Mouse (Mus musculus) CH12.LX (cell line): Measurements from ENCODE around the gene Ap2b1. TPM values are rescaled to one million over a fixed set of nuclear protein-coding genes. Genes with fewer than 3 reads are reported as not detected.
A peak's percentile ranks its signal among the peaks of the same experiment; 100 is the strongest.

Source experiments
- DNase-seq: peaks from one replicate; pipeline ENCODE4 v3.0.0-alpha.2; 2013; ENCODE audit errors: extremely low read depth
- H3K27ac ChIP-seq: 2 replicates; pipeline ENCODE4 v1.5.1; 2012; ENCODE audit warnings: low read depth, mild to moderate bottlenecking, control low read depth, moderate library complexity; ENCODE audit not compliant: insufficient read depth
- H3K27me3 ChIP-seq: replicated peaks from 2 replicates; pipeline ENCODE3; 2012; ENCODE audit warnings: inconsistent platforms
- H3K36me3 ChIP-seq, 2 experiments: replicated peaks in 1 of 2; 2 replicates each; pipeline versions ENCODE3 to v1.6.1; 2012; ENCODE audit warnings: inconsistent platforms in 1 of 2, low read length in 1 of 2, mild to moderate bottlenecking in 1 of 2, mixed read lengths in 1 of 2, moderate library complexity in 1 of 2; ENCODE audit not compliant: control insufficient read depth in 1 of 2, insufficient read depth in 1 of 2
- H3K4me1 ChIP-seq, 2 experiments: 2 replicates each; pipeline ENCODE4 v1.6.1; 2012; ENCODE audit warnings: inconsistent platforms in 1 of 2, moderate library complexity in 1 of 2; ENCODE audit not compliant: insufficient read depth in 2 of 2, control insufficient read depth in 1 of 2
- H3K4me2 ChIP-seq: 2 replicates; pipeline ENCODE4 v1.6.1; 2012; ENCODE audit warnings: low read depth, mild to moderate bottlenecking, control low read depth; ENCODE audit not compliant: poor library complexity, insufficient read depth, severe bottlenecking
- H3K4me3 ChIP-seq, 3 experiments: fragments of 150-350 bp in 1 of 3; sonication (generic) in 1 of 3; replicated peaks in 1 of 3; 2 replicates each; pipeline versions ENCODE3 to v1.5.1; 2011 to 2012; ENCODE audit warnings: low read depth in 2 of 3, low read length in 2 of 3, mild to moderate bottlenecking in 2 of 3, moderate library complexity in 2 of 3, control low read depth in 1 of 3, improper control_type of control experiment in 1 of 3, inconsistent platforms in 1 of 3, mixed read lengths in 1 of 3; ENCODE audit not compliant: poor library complexity in 1 of 3
- H3K79me2 ChIP-seq: replicated peaks from 2 replicates; pipeline ENCODE4 v1.6.1; 2012; ENCODE audit warnings: mild to moderate bottlenecking, moderate library complexity; ENCODE audit not compliant: control insufficient read depth, poor library complexity, insufficient read depth, severe bottlenecking; ENCODE audit errors: extremely low read depth
- H3K9ac ChIP-seq: 2 replicates; pipeline ENCODE4 v1.6.1; 2012; ENCODE audit warnings: low read depth, mild to moderate bottlenecking, control low read depth, moderate library complexity; ENCODE audit not compliant: insufficient read depth
- H3K9me3 ChIP-seq: replicated peaks from 2 replicates; pipeline ENCODE3; 2012; ENCODE audit warnings: low read length, inconsistent platforms, mixed read lengths
- BHLHE40 ChIP-seq: IDR thresholded peaks from 2 replicates; pipeline ENCODE4 v1.6.1; 2011; ENCODE audit warnings: mild to moderate bottlenecking, low read depth, low read length, improper control_type of control experiment
- CHD1 ChIP-seq: IDR thresholded peaks from 2 replicates; pipeline ENCODE4 v1.6.1; 2012; ENCODE audit warnings: low read depth, low read length, improper control_type of control experiment, inconsistent platforms
- CHD2 ChIP-seq: IDR thresholded peaks from 2 replicates; pipeline ENCODE4 v1.6.1; 2011; ENCODE audit warnings: low read length, improper control_type of control experiment
- CTCF ChIP-seq, 2 experiments: IDR thresholded peaks in 1 of 2; conservative IDR thresholded peaks in 1 of 2; 2 replicates each; pipeline ENCODE4 v1.5.1; 2011 to 2012; ENCODE audit warnings: low read depth in 2 of 2, low read length in 2 of 2, improper control_type of control experiment in 1 of 2, inconsistent platforms in 1 of 2, mild to moderate bottlenecking in 1 of 2, moderate library complexity in 1 of 2
- E2F4 ChIP-seq: IDR thresholded peaks from 2 replicates; pipeline ENCODE4 v1.6.1; 2011; ENCODE audit warnings: low read depth, low read length, improper control_type of control experiment; ENCODE audit not compliant: insufficient replicate concordance
- ELF1 ChIP-seq: IDR thresholded peaks from 2 replicates; pipeline ENCODE4 v1.6.1; 2014; ENCODE audit warnings: low read depth, mild to moderate bottlenecking, inconsistent platforms, low read length, improper control_type of control experiment
- EP300 ChIP-seq: IDR thresholded peaks from 2 replicates; pipeline ENCODE4 v1.6.1; 2011; ENCODE audit warnings: low read length, improper control_type of control experiment
- ETS1 ChIP-seq: conservative IDR thresholded peaks from 2 replicates; pipeline ENCODE4 v1.6.1; 2012; ENCODE audit warnings: low read depth, mild to moderate bottlenecking, inconsistent platforms, low read length, improper control_type of control experiment, moderate library complexity
- GABPA ChIP-seq: IDR thresholded peaks from 2 replicates; pipeline ENCODE4 v1.6.1; 2012; ENCODE audit warnings: low read depth, low read length, improper control_type of control experiment, inconsistent platforms; ENCODE audit not compliant: insufficient replicate concordance
- HCFC1 ChIP-seq: IDR thresholded peaks from 2 replicates; pipeline ENCODE4 v1.6.1; 2012; ENCODE audit warnings: low read depth, mild to moderate bottlenecking, inconsistent platforms, low read length, improper control_type of control experiment
- IRF4 ChIP-seq: IDR thresholded peaks from 2 replicates; pipeline ENCODE4 v1.6.1; 2014; ENCODE audit warnings: low read depth, mild to moderate bottlenecking, inconsistent platforms, low read length, improper control_type of control experiment
- JUN ChIP-seq: IDR thresholded peaks from 2 replicates; pipeline ENCODE4 v1.6.1; 2011; ENCODE audit warnings: low read depth, mild to moderate bottlenecking, low read length, improper control_type of control experiment, moderate library complexity; ENCODE audit not compliant: insufficient read depth
- JUND ChIP-seq: conservative IDR thresholded peaks from 2 replicates; pipeline ENCODE4 v1.6.1; 2011; ENCODE audit warnings: low read depth, low read length, improper control_type of control experiment
- KAT2A ChIP-seq: IDR thresholded peaks from 2 replicates; pipeline ENCODE4 v1.6.1; 2012; ENCODE audit warnings: low read length, improper control_type of control experiment, inconsistent platforms; ENCODE audit not compliant: insufficient replicate concordance
- MAFK ChIP-seq: IDR thresholded peaks from 2 replicates; pipeline ENCODE4 v1.6.1; 2011; ENCODE audit warnings: low read length, improper control_type of control experiment; ENCODE audit not compliant: insufficient replicate concordance
- MAX ChIP-seq: IDR thresholded peaks from 2 replicates; pipeline ENCODE4 v1.6.1; 2011; ENCODE audit warnings: low read length, improper control_type of control experiment
- MAZ ChIP-seq: IDR thresholded peaks from 2 replicates; pipeline ENCODE4 v1.6.1; 2012; ENCODE audit warnings: low read depth, mild to moderate bottlenecking, inconsistent platforms, low read length, improper control_type of control experiment, moderate library complexity
- MEF2A ChIP-seq: IDR thresholded peaks from 2 replicates; pipeline ENCODE4 v1.6.1; 2014; ENCODE audit warnings: low read depth, mild to moderate bottlenecking, inconsistent platforms, low read length, improper control_type of control experiment, borderline replicate concordance
- MXI1 ChIP-seq: IDR thresholded peaks from 2 replicates; pipeline ENCODE4 v1.6.1; 2011; ENCODE audit warnings: mild to moderate bottlenecking, low read depth, low read length, improper control_type of control experiment
- MYC ChIP-seq: IDR thresholded peaks from 2 replicates; pipeline ENCODE4 v1.6.1; 2011; ENCODE audit warnings: low read depth, mild to moderate bottlenecking, improper control_type of control experiment, low read length
- NELFE ChIP-seq: IDR thresholded peaks from 2 replicates; pipeline ENCODE4 v1.6.1; 2011; ENCODE audit warnings: low read depth, low read length, improper control_type of control experiment
- NRF1 ChIP-seq: IDR thresholded peaks from 2 replicates; pipeline ENCODE4 v1.6.1; 2014; ENCODE audit warnings: low read depth, mild to moderate bottlenecking, inconsistent platforms, low read length, improper control_type of control experiment, moderate library complexity
- PAX5 ChIP-seq: IDR thresholded peaks from 2 replicates; pipeline ENCODE4 v1.6.1; 2012; ENCODE audit warnings: low read length, inconsistent platforms, mixed read lengths
- POLR2A ChIP-seq: IDR thresholded peaks from 2 replicates; pipeline ENCODE4 v1.6.1; 2011; ENCODE audit warnings: low read depth, mild to moderate bottlenecking, improper control_type of control experiment, low read length
- POLR2AphosphoS2 ChIP-seq: IDR thresholded peaks from 2 replicates; pipeline ENCODE4 v1.6.1; 2011; ENCODE audit warnings: low read depth, low read length, improper control_type of control experiment
- RAD21 ChIP-seq: IDR thresholded peaks from 2 replicates; pipeline ENCODE4 v1.6.1; 2011; ENCODE audit warnings: low read depth, mild to moderate bottlenecking, low read length, improper control_type of control experiment, moderate library complexity
- RCOR1 ChIP-seq: conservative IDR thresholded peaks from 2 replicates; pipeline ENCODE4 v1.6.1; 2012; ENCODE audit warnings: low read depth, mild to moderate bottlenecking, inconsistent platforms, low read length, improper control_type of control experiment
- SIN3A ChIP-seq: IDR thresholded peaks from 2 replicates; pipeline ENCODE4 v1.6.1; 2012; ENCODE audit warnings: low read length, improper control_type of control experiment, inconsistent platforms
- SMC3 ChIP-seq: IDR thresholded peaks from 2 replicates; pipeline ENCODE4 v1.6.1; 2011; ENCODE audit warnings: low read depth, low read length, improper control_type of control experiment
- TBP ChIP-seq: conservative IDR thresholded peaks from 2 replicates; pipeline ENCODE4 v1.6.1; 2011; ENCODE audit warnings: low read depth, low read length, improper control_type of control experiment
- TCF12 ChIP-seq: IDR thresholded peaks from 2 replicates; pipeline ENCODE4 v1.6.1; 2014; ENCODE audit warnings: low read depth, mild to moderate bottlenecking, inconsistent platforms, low read length, improper control_type of control experiment
- UBTF ChIP-seq: IDR thresholded peaks from 2 replicates; pipeline ENCODE4 v1.6.1; 2012; ENCODE audit warnings: low read depth, mild to moderate bottlenecking, inconsistent platforms, low read length, improper control_type of control experiment, moderate library complexity
- USF1 ChIP-seq: IDR thresholded peaks from 2 replicates; pipeline ENCODE4 v1.6.1; 2014; ENCODE audit warnings: low read depth, mild to moderate bottlenecking, inconsistent platforms, low read length, improper control_type of control experiment
- USF2 ChIP-seq: conservative IDR thresholded peaks from 2 replicates; pipeline ENCODE4 v1.6.1; 2011; ENCODE audit warnings: low read depth, low read length, improper control_type of control experiment
- ZC3H11A ChIP-seq: IDR thresholded peaks from 2 replicates; pipeline ENCODE4 v1.6.1; 2012; ENCODE audit warnings: low read depth, mild to moderate bottlenecking, inconsistent platforms, low read length, improper control_type of control experiment
- ZKSCAN1 ChIP-seq: IDR thresholded peaks from 2 replicates; pipeline ENCODE4 v1.6.1; 2012; ENCODE audit warnings: low read depth, inconsistent platforms, low read length, improper control_type of control experiment, borderline replicate concordance
- ZMIZ1 ChIP-seq: IDR thresholded peaks from 2 replicates; pipeline ENCODE4 v1.6.1; 2012; ENCODE audit warnings: low read depth, mild to moderate bottlenecking, inconsistent platforms, low read length, improper control_type of control experiment
- ZNF384 ChIP-seq: IDR thresholded peaks from 2 replicates; pipeline ENCODE4 v1.6.1; 2012; ENCODE audit warnings: low read depth, low read length, improper control_type of control experiment, inconsistent platforms
- dilution Hi-C: fragments of 300-500 bp; cut with MboI; formaldehyde crosslinking; loops from 2 replicates; pipeline ENCODE4 v1.14.3; 2020; ENCODE audit warnings: low sequenced_read_pairs; ENCODE audit not compliant: extremely low pct_unique_long_range_greater_than_20kb, extremely low pct_ligation_motif_present
- in situ Hi-C: fragments of 300-500 bp; cut with MboI; formaldehyde crosslinking; loops from 3 replicates; pipeline ENCODE4 v1.14.3; 2019; ENCODE audit warnings: low sequenced_read_pairs, low pct_ligation_motif_present, low pct_unique_long_range_greater_than_20kb, mixed read lengths
- polyA plus RNA-seq: library from polyadenylated mRNA; unstranded; fragments of >175 nt; gene quantifications from 2 replicates; pipeline ENCODE4 v1.2.1, GENCODE M21; 2012; ENCODE audit warnings: low read depth; ENCODE audit not compliant: insufficient read length
- total RNA-seq, 2 experiments: library from RNA; depleted of rRNA; stranded (reverse); fragments of 300-350 nt in 1 of 2; fragments of >200 nt in 1 of 2; gene quantifications; 2 replicates each; pipeline ENCODE4 v1.2.3; 2012 to 2014

The Ap2b1 gene
- total and polyA plus RNA-seq, 3 experiments: 58.3 to 78.8 (median 59.1) TPM

- no peaks in the 10 kb centered on the region for H3K9me3 ChIP-seq
- H3K79me2 ChIP-seq: no peaks in the 10 kb centered on the region
- no peaks in the 10 kb centered on the region for H3K36me3 ChIP-seq
- H3K4me3 ChIP-seq: no peak overlapping the region
- peak; percentile 82 for DNase-seq
- peaks cover 74% of the 10 kb centered on the region for H3K27me3 ChIP-seq
- peaks cover 13 to 21% of the 10 kb centered on the region in 2 experiments for H3K4me1 ChIP-seq
- TF ChIP-seq E2F4 (no peak), RAD21 (no peak; the same call in none of the 2 replicates), KAT2A (no peak), CHD1 (no peak), NRF1 (no peak), ETS1 (no peak), POLR2AphosphoS2 (no peak), PAX5 (no peak), NELFE (peak; percentile 62; the same call in 1 of the 2 replicates), SMC3 (peak; percentile 96), UBTF (no peak), ELF1 (no peak), EP300 (no peak), JUND (peak; percentile 55), ZNF384 (no peak), MAZ (peak; percentile 85), ZKSCAN1 (no peak), USF2 (no peak), MAFK (no peak), BHLHE40 (no peak), GABPA (no peak), TBP (no peak), ZMIZ1 (no peak), HCFC1 (no peak), ZC3H11A (peak; percentile 89), MYC (0 out of 2 replicates have a peak, but pooled peaks have one; percentile 52), CTCF (conservative IDR thresholded peaks at IDR 0.05 in 1 of 2, IDR thresholded peaks at IDR 0.05 in 1 of 2; ENCODE audit: low read depth in 2 of 2, low read length in 2 of 2) (peak; percentile 91 to 99), JUN (no peak), MAX (peak; percentile 56; the same call in 1 of the 2 replicates), MXI1 (0 out of 2 replicates have a peak, but pooled peaks have one; percentile 36), RCOR1 (no peak), IRF4 (peak; percentile 70), POLR2A (no peak), CHD2 (no peak), TCF12 (no peak), MEF2A (0 out of 2 replicates have a peak, but pooled peaks have one; percentile 15), USF1 (no peak), SIN3A (0 out of 2 replicates have a peak, but pooled peaks have one; percentile 52)
- in situ Hi-C loops (loop anchor here (5.0 to 25.0 kb wide), 3 partner anchors 72 to 512 kb away; partner anchors contain the start of genes Nle1 and Unc45b), dilution Hi-C loops (no loop called here)
- H3K27ac ChIP-seq: no peak overlapping the region
- H3K4me2 ChIP-seq: no peak overlapping the region
- no peak overlapping the region for H3K9ac ChIP-seq
These were observed 125.9 kb downstream of the Ap2b1 start for GRCm38 (mm10) chr11:83424681-83425080.
